Mouse (Mus musculus) lung, postnatal 10 days (tissue): ENCODE results near the gene Pik3ip1.

Experiments used
- DNase-seq: peaks from one replicate; pipeline ENCODE4 v3.0.0; 2021

The Pik3ip1 gene

DNA sequence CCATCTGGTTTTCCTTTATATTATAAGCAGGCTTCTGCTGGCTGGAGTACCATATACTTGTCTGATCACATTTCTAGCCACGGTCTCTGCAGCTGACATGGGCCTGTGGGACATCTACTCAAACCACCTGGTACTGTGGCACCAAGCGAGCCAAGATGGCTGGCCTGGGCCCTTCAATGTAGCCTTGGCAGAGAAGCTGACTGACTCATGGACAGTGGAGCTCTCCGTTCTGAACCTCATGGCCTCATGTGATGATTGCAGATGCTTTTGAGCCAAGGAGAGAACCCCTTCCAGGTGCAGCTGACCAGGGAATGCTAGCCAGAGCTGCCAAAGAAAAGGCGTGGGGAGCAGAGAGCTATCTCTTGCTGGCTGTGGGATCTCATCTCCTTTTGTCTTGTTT, 24.4 kb upstream of the Pik3ip1 start:
- no peak for DNase-seq

DNA sequence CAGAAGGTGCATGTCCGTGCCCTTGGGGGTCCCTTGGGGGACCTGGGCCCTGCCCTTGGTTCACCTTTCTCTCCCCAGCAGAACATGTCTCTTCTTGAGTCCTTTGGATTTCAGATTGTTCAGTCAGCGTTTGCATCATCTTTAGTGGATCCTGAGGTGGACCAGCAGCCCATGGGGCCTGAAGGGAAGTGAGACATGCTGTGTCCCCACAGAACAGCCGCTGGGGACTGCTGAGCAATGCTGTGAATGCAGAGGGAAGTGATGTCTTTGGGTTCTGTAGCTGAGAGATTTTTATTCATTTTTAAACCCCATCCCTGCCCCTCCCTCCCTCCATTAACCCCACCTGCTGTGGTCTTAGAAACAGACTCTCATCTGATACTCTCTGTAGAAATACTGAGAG, 22.3 kb upstream of the Pik3ip1 start:
- no peak for DNase-seq

DNA sequence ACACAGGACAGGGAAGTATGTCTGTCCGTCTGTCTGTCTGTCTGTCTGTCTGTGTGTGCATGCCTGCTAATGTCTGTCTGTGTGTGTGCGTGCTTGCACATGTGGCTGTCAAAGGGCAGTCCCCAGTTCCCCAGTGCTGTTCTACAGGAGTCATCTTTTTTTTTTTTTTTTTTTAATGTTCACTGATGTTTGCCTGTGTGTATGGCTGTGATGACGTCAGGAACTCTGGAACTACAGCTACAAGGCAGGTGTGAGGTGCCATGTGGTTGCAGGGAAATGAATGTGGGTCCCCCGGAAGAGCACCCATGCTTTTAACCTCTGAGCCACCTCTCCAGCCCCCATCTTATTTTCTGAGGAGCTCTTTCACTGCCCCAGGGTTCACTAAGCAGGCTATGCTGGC, 20.3 kb upstream of the Pik3ip1 start:
- no peak for DNase-seq

DNA sequence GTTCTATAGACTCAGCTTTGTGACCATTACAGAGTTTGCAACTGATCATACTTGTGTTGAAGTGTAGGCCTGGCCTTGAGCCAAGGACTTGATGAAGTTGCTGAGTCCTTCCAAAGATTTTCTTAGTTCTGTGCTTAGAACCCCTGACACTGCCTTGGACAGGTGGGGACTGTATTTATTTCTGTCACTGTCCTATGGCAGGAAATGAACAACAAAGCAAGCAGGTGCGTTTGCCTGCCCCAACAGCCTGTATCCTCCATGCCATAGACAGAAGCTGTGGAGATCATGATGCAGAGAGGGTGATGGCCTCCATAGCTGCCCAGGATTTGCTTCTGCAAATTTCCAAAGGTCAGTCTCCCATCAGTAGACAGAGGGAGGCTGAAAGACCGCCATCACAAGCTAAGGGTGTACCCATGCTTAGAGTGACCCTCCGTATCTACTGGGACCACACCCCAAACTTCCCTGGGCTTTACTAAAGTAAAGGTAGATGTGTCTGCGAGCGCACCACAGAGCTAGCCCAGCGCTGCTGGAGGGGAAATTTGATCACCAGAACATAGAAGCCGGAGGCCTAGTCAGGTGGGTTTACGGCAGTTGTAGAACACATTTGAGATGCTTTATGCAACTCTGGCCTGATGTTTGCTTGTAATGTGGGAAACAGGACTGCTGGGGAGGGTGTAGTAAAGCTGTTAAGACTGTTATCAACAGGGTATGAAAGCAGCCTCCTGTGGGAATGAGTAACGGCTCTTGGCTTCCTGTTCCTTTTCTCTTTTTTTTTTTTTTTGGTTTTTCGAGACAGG, 19.2 kb upstream of the Pik3ip1 start:
- DNase-seq: peak; percentile 8

DNA sequence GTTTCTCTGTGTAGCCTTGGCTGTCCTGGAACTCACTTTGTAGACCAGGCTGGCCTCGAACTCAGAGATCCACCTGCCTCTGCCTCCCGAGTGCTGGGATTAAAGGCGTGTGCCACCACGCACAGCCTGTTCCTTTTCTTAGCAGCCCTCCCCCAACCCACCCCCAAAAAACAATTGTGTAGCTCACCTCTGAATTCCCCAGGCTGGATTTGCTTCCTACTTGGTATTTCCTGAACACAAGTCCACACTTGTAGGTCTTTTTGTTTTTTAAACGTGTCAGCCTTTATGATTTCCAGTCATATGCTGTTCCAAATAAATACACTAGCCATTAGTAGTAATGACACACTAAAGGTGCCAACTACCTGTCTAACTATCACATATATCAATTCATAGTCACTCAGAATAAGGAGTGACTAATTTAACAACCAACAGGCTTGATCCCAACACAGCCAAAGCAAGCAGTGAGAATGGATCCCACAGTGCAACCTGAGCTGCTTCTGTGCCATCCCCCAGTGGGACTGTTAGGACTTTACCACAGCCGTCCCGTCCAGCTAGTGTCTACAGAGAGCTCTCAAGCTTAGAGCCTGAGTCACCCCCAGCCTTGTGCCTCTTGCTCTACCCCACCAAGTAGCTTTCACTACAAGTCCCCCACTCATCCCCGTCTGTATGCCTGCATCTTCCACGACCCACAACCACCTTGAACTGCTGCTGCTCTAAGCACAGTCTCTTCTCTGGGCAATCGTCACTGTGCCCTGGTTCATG, 18.4 kb upstream of the Pik3ip1 start:
- no peak for DNase-seq

DNA sequence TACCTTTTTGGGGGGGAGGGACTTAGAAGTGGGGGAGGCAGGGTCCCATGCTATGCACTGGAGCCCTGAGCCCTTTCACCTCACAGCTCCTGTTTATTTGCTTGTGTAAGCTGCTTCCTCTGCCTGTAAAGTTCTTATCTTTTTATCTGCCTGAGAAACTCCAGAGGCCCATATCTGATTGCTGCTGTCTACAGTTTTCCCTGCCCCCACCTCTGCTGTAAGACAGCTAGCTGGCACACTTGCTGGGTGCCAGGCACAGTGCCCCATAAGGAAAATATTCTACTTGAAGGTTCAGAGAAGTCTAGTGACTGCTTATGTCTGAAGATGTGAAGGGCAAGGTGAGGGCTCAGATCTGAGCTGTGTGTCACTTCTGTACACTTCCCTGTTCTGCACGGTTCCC, 16.9 kb upstream of the Pik3ip1 start:
- DNase-seq: no peak

DNA sequence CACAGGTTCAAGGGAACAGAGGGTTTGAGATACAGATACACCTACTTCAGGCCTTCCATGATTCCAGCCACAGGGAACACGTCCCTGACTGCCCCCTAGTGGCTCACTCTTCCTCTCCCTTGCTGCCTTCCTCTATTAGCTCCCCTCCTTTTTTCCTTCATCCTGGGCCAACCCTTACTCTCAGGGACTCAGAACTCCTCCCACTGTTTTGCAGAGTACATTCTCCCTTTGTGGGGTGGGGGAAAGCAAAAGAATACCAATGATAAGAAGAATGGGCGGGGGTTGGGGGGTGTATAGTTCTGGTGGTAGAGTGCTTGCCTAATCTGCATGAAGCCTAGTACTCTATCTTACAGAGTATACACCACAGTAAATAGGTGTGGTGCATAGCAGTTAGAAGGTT, 16.1 kb upstream of the Pik3ip1 start:
- peak; percentile 89 for DNase-seq

DNA sequence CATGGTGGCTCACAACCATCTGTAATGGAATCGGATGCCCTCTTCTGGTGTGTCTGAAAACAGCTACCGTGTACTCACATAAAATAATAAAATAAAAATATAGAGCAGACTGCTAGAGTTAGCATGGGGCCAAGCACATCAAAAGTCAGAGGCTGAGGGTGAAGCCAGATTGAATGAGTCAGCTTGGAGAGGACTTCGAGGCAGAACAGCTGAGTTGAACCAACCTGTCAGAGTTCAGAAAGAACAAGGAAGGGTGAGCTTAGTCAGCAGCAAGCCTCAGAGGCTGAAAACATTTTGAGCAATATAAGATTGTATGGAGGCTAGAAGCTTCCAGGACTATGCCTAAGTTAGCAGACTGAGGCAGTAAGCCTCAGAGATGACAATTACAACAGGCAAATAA, 11.9 kb upstream of the Pik3ip1 start:
- DNase-seq: no peak

DNA sequence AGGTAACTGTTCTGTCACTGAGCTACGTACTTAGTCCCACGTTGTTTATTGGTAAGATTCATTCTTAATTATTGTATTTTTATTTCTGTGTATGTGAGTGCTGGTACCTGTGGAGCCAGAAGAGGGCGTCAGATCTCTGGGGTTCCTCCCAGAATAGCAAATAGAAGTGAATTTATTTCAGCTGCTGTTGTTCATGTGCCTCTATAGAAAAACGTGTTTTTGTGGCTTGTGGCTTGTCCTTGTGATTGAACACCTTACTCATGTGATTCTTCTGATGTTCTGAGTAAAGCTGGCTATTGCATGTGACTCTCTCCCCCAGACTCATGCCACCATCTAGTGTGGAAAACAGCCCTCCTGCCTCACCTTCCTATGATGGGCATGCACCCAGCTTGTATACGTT, 1.9 kb upstream of the Pik3ip1 start:
- peak; percentile 8 for DNase-seq

DNA sequence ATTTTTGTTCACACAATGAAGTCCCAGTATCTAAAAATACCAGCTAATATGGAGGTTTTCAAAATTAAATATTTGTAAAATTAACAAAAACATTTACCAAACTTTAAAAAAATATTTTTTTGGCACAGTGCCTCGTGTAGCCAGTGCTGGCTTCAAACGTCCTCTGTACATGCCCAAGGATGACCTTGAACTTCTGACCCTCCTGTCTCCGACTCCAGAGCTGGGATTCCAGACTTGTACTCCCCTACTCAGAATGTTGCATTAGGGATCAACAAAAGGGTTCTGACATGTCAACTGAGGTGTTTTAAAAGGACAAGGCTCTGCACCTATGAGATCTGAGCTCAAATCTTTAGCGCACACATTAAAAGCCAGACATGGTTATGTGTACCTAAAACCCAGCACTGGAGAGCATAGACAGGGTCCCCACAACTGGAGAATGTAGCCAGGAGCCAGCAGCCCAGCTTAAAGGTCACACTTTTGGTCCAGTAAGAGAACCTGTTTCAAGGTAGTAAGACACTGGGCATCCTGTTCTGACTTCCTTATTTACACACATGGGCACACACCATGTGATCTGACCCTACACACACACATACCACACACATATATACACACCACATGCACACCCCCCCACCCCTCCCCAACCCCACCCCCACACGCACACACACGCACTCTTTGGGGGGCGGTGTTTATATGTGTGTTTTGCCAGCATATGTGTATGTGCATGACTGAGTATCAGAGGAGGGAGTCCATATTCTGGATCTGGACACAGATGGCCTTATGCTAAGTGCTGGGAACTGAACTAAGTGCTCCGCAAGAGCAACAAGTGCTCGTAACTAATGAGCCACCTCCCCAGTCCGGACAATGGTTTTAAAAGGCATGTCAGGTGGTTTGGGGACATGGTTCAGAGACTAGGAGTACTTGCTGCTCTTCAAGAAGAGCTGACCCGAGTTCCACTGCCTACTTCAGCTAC, 1.1 kb upstream of the Pik3ip1 start:
- no peak for DNase-seq

DNA sequence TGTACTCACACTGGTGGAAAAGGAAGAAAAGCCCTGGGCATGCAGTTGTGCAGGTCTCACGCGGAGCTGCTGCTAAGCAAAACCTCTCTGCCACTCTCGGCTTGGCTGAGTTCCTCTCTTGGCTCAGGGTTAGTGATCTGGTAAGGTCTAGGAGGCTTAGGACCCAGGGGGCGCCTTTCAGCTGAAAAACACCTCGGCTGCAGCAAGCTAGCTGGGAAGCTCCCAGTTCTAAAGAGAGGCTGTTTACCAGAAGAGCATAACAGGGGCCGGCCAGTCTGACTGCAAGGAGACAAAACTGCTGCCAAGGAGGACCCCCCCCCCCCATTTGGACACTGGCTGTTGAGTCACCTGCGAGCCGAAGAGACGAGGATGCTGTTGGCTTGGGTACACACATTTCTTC, 365 bp downstream of the Pik3ip1 start:
- DNase-seq: peak; percentile 95

DNA sequence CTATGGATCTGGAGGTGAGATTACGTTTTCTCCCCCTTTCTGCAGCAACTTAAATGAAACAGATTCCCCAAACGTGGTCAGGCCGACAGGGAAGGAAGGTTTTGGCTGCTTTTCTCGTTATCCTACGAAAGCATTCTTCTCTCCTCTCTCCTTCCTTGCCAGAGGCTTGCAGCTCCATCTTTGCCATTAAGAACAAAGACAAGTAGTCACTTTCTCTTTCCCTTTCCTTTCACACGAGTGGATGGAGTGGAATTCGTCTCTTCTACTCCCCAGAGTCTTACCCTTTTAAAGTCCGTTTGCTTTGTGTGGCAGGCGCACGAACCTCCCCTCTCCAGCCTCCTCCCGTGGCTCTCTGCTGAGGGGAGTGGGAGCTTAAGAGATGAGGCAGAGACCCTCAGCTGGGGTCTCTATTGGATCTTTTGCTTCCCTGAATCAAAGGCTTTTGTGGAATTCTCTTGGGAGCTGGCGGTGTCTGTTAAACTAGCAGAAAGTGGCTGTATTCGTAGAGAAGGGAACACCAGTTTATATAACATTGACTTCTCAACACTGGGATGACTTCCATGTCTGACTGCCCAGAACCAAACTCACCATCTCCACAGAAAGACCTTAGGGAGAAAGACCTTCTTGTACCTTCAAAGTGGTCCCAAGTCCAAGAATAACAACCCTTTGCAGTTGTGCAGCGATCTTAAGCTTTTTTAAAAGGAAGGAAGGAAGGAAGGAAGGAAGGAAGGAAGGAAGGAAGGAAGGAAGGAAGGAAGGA, 970 bp downstream of the Pik3ip1 start:
- no peak for DNase-seq

DNA sequence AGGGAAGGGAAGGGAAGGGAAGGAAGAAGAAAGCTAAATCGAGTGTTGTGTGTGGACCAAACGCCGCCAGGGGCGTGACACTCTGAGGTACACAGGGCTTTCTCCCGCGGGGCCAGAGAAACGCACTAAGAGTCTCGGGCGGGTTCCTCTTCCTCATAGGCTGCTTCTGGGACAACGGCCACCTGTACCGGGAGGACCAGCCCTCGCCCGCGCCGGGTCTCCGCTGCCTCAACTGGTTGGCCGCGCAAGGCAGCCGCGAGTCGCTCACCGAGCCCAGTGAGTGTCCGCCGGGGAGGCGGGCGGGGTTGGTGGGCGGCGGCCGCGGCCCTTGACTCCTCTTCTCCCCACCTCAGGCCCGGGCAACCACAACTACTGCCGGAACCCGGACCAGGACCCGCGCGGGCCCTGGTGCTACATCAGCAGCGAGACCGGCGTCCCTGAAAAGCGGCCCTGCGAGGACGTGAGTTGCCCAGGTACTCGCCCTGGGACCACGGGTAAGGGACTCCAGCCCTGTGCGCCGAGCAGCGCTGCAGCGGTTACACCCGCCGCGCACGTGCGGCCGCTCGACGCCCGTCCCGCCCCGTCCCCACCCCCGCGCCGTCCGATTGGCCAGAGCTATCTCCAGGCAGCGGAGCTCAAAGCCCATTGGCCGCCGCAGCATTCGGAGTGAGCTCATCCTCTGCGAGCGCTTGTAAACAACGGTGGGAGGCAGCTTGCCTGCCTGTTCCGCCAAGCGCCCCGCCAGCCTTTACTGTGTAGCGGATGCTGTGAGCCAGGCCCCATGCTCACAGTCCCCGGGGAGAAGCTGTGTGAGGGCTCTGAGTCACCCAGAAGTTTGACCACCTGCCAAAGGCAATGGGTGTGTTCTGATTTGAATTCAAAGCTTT, 1.8 kb downstream of the Pik3ip1 start:
- peak; percentile 96 for DNase-seq

DNA sequence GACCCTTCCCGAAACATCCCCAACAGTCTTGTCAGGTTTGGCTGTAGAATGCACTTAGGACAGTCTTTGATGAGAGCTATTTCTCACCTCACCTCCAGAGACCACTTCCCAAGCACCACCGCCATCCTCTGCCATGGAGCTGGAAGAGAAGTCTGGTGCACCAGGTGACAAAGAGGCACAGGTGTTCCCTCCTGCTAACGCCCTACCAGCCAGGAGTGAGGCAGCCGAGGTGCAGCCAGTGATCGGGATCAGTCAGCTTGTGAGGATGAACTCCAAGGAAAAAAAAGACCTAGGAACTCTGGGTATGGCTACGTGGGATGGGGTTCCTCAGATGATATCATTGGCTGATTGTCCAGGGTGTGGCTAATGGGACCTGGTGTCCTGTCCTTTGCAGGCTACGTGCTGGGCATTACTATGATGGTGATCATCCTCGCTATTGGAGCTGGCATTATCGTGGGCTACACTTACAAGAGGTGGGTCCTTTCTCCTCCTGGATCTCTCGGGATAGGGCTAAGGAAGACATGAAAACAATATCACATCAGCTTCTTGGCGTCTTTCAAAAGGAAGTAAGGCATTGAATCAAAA, 3.0 kb downstream of the Pik3ip1 start:
- DNase-seq: no peak

DNA sequence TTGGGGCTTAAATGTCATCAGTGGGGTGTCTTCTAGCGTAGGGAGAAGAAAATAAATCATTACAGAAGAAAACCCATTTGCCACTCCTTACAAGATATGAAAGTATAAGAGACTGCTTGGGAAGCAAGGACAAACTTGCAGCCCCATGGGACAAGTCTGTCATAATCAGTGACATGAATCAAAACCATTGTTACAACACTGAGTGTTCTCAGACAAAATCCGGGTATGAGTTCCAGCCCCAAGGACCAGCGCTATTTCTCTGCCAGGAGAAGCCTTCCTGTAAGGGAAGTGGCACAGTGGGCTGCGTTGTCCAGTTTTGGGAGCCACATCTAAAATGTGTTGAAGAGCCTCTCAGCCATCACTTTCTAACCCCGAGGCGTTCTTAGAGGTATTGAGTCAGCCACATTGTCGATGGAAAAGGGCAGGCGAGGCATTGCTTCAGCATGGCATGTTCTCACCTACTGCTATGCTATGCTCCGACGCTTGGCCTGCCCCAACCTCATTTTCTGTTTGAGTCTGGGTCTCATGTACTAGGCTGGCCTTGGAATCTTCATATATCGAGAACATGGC, 4.0 kb downstream of the Pik3ip1 start:
- DNase-seq: no peak

DNA sequence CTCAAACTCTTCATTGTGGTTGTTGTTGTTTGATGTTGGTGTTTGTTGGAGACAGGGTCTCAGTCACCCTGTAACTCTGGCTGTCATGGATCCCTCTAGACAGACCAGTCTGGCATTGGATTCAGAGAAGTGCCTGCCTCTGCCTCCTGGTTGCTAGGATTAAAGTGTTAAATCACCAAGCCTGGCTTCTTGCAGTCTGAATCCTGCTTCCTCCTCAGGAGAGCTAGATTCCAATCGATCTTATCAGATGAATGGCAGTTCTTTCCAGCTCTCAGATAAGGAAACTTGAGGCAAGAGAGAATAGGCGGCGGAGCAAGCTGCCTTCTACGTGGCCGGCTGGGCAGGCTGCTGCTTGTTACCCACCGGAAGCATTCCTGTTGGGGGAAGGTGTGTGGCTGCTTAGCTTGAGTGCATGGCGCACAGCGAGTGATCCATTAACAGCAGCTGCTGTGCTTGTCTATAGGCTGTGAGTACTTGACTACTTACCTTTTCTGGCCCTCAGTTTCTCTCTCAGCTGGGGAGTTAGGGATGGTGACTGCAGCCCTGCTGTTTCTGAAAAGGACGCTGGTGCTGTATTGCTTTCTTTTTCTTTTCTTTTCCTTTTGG, 4.6 kb downstream of the Pik3ip1 start:
- DNase-seq: no peak

DNA sequence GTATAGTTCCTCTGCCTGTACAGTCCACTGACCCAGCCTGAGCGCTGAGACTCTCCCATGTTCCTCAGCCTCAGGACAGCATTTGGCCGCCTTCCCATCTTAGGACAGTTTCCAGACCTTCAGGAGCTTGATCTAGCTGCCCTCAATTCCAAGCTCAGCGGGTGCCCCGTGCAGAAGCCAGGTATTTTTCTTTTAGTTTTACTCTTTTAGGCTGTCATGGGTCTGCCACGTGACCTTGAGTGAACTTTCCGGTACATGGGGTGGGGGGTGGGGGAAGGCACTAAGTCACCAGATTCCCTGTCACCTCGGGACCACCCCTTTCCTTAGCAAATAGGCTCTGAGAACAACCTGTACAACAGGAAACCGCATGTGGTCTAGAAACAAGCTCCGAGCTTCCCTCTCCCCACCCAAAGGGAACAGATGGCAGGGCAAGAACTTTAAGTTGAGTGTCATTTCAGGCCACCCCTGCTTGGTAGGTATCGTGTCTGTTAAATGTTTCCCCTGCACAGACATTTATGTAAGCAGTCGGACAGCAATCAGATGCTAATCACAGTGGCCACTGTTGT, 5.5 kb downstream of the Pik3ip1 start:
- DNase-seq: peak; percentile 42

DNA sequence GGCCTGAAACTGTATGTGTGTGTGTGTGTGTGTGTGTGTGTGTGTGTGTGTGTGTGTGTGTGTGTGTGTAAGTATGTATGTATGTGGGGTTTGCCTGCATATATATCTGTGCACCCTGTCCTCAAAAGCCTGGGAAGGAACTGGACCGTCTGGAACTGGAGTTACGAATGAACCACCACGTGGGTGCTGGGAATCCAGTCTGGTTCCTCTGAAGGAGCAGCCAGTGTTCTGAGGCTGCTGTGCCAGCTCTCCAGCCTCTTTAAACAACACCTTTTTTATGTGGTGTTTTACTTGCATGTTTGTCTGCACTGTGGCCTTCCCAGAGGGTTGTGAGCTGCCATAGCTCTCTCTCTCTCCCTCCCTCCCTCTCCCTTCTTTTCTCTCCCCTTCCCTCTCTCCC, 6.4 kb downstream of the Pik3ip1 start:
- peak; percentile 26 for DNase-seq

DNA sequence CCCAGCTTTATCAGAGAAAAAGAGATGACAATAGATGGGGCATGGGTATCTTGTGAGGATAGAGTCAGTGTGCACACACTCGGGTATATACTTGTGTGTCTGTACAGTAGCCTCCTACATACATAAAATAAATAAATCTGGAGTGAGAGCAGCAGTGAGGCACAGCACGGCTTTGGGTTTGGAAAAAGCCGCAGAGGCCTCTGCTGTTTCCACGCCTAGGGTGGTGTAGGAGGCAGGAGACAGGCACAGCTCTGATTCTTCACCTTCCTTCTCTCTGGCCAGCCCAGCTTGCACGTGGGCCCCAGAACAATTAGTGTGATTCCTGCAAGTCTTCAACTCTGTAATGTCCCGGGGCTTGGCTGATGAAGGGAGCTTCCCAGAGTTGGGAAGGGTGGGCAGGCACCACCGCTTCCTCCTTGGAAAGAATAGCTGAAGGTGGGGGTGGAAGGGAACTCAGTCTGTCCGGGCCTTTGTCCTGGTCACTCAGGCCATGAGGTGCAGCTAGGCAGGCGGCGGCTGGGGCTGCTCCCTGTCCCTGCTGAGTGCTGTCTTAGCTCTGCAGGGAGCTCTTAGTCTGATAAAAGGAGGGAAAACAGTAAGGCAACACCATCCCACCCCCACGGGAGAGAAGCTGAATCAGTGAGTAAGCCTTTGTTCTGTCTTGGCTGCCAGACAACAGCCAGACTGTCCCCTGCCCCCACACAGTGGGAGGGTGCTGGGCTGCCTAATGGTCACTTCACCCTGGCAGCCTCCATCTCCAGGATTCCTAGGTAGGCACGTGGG, 7.2 kb downstream of the Pik3ip1 start:
- DNase-seq: peak; percentile 73
